Mouse (Mus musculus): ENCODE measurements at regions not wholly inside any gene's neighbourhood (a gene's known extent, or its start where the extent isn't known, plus 50 kb on each side); places are given as distances from the start of the nearest gene placed in this dataset.

- no peaks in the 10 kb centered on the region for H3K36me3 ChIP-seq (ENCODE audit: control insufficient read depth, insufficient read depth, low read length, poor library complexity, severe bottlenecking)
- H3K4me1 ChIP-seq (ENCODE audit: control insufficient read depth, insufficient read depth, low read length): no peaks in the 10 kb centered on the region
- no peak overlapping the region for H3K9ac ChIP-seq (ENCODE audit: low read depth, poor library complexity, severe bottlenecking)
- H3K27me3 ChIP-seq (ENCODE audit: control insufficient read depth, insufficient read depth, low read length, poor library complexity, severe bottlenecking): no peaks in the 10 kb centered on the region; the same call in 1 of the 2 replicates
- no peak overlapping the region for H3K27ac ChIP-seq (ENCODE audit: insufficient read depth, low read length)
- no peak overlapping the region for H3K4me3 ChIP-seq (ENCODE audit: low read depth, low read length)
- TF ChIP-seq CTCF (IDR thresholded peaks at IDR 0.05; ENCODE audit: low read depth, low read length): no peak
- TF ChIP-seq POLR2A (IDR thresholded peaks at IDR 0.05; ENCODE audit: insufficient read depth, low read length): no peak
- no peak for TF ChIP-seq EP300 (IDR thresholded peaks at IDR 0.05; ENCODE audit: insufficient read depth, low read depth, low read length)
- no peaks in the 10 kb centered on the region; the same call in 1 of the 2 replicates for H3K9me3 ChIP-seq (replicated peaks; ENCODE audit: control insufficient read depth, insufficient read depth, low read length, poor library complexity, severe bottlenecking)
Observed at GRCm38 (mm10) chr14:9319842-9320241, 653.8 kb upstream of the 4930452B06Rik start.

- Histone ChIP-seq H3K27ac (ENCODE audit: insufficient read depth, low read length) (no peak overlapping the region), H3K9ac (ENCODE audit: low read depth, poor library complexity, severe bottlenecking) (no peak overlapping the region), H3K4me3 (ENCODE audit: low read depth, low read length) (no peak overlapping the region), H3K36me3 (ENCODE audit: control insufficient read depth, insufficient read depth, low read length, poor library complexity, severe bottlenecking) (no peaks in the 10 kb centered on the region), H3K4me1 (ENCODE audit: control insufficient read depth, insufficient read depth, low read length) (no peaks in the 10 kb centered on the region), H3K27me3 (ENCODE audit: control insufficient read depth, insufficient read depth, low read length, poor library complexity, severe bottlenecking) (no peaks in the 10 kb centered on the region; the same call in 1 of the 2 replicates), H3K9me3 (replicated peaks; ENCODE audit: control insufficient read depth, insufficient read depth, low read length, poor library complexity, severe bottlenecking) (no peaks in the 10 kb centered on the region)
- TF ChIP-seq CTCF (IDR thresholded peaks at IDR 0.05; ENCODE audit: low read depth, low read length) (no peak), EP300 (IDR thresholded peaks at IDR 0.05; ENCODE audit: insufficient read depth, low read depth, low read length) (no peak), POLR2A (IDR thresholded peaks at IDR 0.05; ENCODE audit: insufficient read depth, low read length) (no peak)
Observed at GRCm38 (mm10) chr14:9318796-9319465, 652.9 kb upstream of the 4930452B06Rik start.

GRCm38 (mm10) chr14:9315224-9315623, 649.2 kb upstream of the 4930452B06Rik start:
- Histone ChIP-seq H3K27ac (ENCODE audit: insufficient read depth, low read length) (no peak overlapping the region), H3K9me3 (replicated peaks; ENCODE audit: control insufficient read depth, insufficient read depth, low read length, poor library complexity, severe bottlenecking) (no peaks in the 10 kb centered on the region), H3K27me3 (ENCODE audit: control insufficient read depth, insufficient read depth, low read length, poor library complexity, severe bottlenecking) (no peaks in the 10 kb centered on the region; the same call in 1 of the 2 replicates), H3K9ac (ENCODE audit: low read depth, poor library complexity, severe bottlenecking) (no peak overlapping the region), H3K36me3 (ENCODE audit: control insufficient read depth, insufficient read depth, low read length, poor library complexity, severe bottlenecking) (no peaks in the 10 kb centered on the region), H3K4me1 (ENCODE audit: control insufficient read depth, insufficient read depth, low read length) (no peaks in the 10 kb centered on the region), H3K4me3 (ENCODE audit: low read depth, low read length) (no peak overlapping the region)
- TF ChIP-seq CTCF (IDR thresholded peaks at IDR 0.05; ENCODE audit: low read depth, low read length): no peak
- TF ChIP-seq EP300 (IDR thresholded peaks at IDR 0.05; ENCODE audit: insufficient read depth, low read depth, low read length): no peak
- no peak for TF ChIP-seq POLR2A (IDR thresholded peaks at IDR 0.05; ENCODE audit: insufficient read depth, low read length)

GRCm38 (mm10) chr14:9296145-9296544, 630.1 kb upstream of the 4930452B06Rik start:
- H3K36me3 ChIP-seq (ENCODE audit: control insufficient read depth, insufficient read depth, low read length, poor library complexity, severe bottlenecking): no peaks in the 10 kb centered on the region
- TF ChIP-seq CTCF (IDR thresholded peaks at IDR 0.05; ENCODE audit: low read depth, low read length) (no peak), EP300 (IDR thresholded peaks at IDR 0.05; ENCODE audit: insufficient read depth, low read depth, low read length) (no peak), POLR2A (IDR thresholded peaks at IDR 0.05; ENCODE audit: insufficient read depth, low read length) (no peak)
- no peak overlapping the region for H3K9ac ChIP-seq (ENCODE audit: low read depth, poor library complexity, severe bottlenecking)
- H3K9me3 ChIP-seq (replicated peaks; ENCODE audit: control insufficient read depth, insufficient read depth, low read length, poor library complexity, severe bottlenecking): 0 out of 2 replicates have a peak, but pooled peaks cover 4% of the 10 kb centered on the region
- H3K4me1 ChIP-seq (ENCODE audit: control insufficient read depth, insufficient read depth, low read length): no peaks in the 10 kb centered on the region
- H3K27me3 ChIP-seq (ENCODE audit: control insufficient read depth, insufficient read depth, low read length, poor library complexity, severe bottlenecking): no peaks in the 10 kb centered on the region
- no peak overlapping the region for H3K27ac ChIP-seq (ENCODE audit: insufficient read depth, low read length)
- no peak overlapping the region for H3K4me3 ChIP-seq (ENCODE audit: low read depth, low read length)

GRCm38 (mm10) chr14:9294555-9294954, 628.5 kb upstream of the 4930452B06Rik start:
- H3K27ac ChIP-seq (ENCODE audit: insufficient read depth, low read length): no peak overlapping the region
- no peaks in the 10 kb centered on the region for H3K4me1 ChIP-seq (ENCODE audit: control insufficient read depth, insufficient read depth, low read length)
- TF ChIP-seq EP300 (IDR thresholded peaks at IDR 0.05; ENCODE audit: insufficient read depth, low read depth, low read length) (no peak), POLR2A (IDR thresholded peaks at IDR 0.05; ENCODE audit: insufficient read depth, low read length) (no peak), CTCF (IDR thresholded peaks at IDR 0.05; ENCODE audit: low read depth, low read length) (no peak)
- no peaks in the 10 kb centered on the region for H3K27me3 ChIP-seq (ENCODE audit: control insufficient read depth, insufficient read depth, low read length, poor library complexity, severe bottlenecking)
- no peaks in the 10 kb centered on the region for H3K36me3 ChIP-seq (ENCODE audit: control insufficient read depth, insufficient read depth, low read length, poor library complexity, severe bottlenecking)
- no peak overlapping the region for H3K9ac ChIP-seq (ENCODE audit: low read depth, poor library complexity, severe bottlenecking)
- H3K9me3 ChIP-seq (replicated peaks; ENCODE audit: control insufficient read depth, insufficient read depth, low read length, poor library complexity, severe bottlenecking): no peaks in the 10 kb centered on the region
- no peak overlapping the region for H3K4me3 ChIP-seq (ENCODE audit: low read depth, low read length)

GRCm38 (mm10) chr14:9288103-9288502, 622.1 kb upstream of the 4930452B06Rik start:
- Histone ChIP-seq H3K36me3 (ENCODE audit: control insufficient read depth, insufficient read depth, low read length, poor library complexity, severe bottlenecking) (no peaks in the 10 kb centered on the region), H3K27me3 (ENCODE audit: control insufficient read depth, insufficient read depth, low read length, poor library complexity, severe bottlenecking) (no peaks in the 10 kb centered on the region), H3K9ac (ENCODE audit: low read depth, poor library complexity, severe bottlenecking) (no peak overlapping the region), H3K27ac (ENCODE audit: insufficient read depth, low read length) (no peak overlapping the region), H3K4me3 (ENCODE audit: low read depth, low read length) (no peak overlapping the region), H3K9me3 (replicated peaks; ENCODE audit: control insufficient read depth, insufficient read depth, low read length, poor library complexity, severe bottlenecking) (no peaks in the 10 kb centered on the region), H3K4me1 (ENCODE audit: control insufficient read depth, insufficient read depth, low read length) (no peaks in the 10 kb centered on the region)
- no peak for TF ChIP-seq EP300 (IDR thresholded peaks at IDR 0.05; ENCODE audit: insufficient read depth, low read depth, low read length)
- no peak for TF ChIP-seq POLR2A (IDR thresholded peaks at IDR 0.05; ENCODE audit: insufficient read depth, low read length)
- no peak for TF ChIP-seq CTCF (IDR thresholded peaks at IDR 0.05; ENCODE audit: low read depth, low read length)

Measured in ES-Bruce4 (cell line).